Comparison of ENCODE assay signal across 8 mouse cellular contexts in the genomic region with DNA sequence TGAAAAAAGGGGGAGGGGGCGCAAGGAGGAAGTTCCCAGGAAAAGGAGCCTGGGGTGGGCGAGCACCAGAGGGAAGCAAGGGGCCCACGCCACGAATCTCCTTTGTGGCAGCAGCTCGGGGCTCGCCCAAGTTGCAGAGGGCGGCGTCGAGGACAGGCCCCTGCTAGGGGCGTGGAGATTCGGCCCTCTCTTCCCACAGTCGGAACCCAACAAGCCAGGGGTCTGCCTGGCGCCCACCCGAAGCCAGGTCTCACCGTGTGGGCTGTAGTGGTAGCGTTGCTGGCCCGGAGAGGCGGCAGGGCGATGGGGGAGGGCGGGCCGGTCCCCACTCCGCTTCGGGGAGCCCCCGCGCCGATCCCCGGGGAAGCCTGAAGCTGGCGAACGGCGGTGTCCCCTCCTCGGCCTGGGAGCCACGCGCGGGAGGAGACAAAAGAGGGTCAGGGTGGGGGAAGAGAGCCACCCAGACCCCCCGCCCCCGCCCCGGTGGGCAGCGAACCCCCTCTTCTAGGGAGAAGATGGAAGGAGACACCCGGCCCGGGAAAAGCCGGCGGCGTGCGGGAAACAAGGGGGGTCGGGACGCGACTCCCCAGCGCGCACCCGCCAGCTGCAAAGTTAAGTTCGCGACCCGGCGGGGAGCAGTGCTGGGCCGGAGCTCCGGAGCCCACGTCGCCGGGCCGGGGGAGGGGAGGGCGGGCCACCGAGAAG. TPM values are rescaled to one million over a fixed set of nuclear protein-coding genes. Genes with fewer than 3 reads are reported as not detected.
DNase-seq lines count a peak whose midpoint lies in the region; ATAC-seq and TF ChIP-seq lines count a peak whose summit lies in the region.

No protein-coding gene starts in this region.

- H3K4me2 ChIP-seq in heart, embryonic 12.5 days, result peak overlapping the region; percentile 94
- H3K4me2 ChIP-seq in kidney, postnatal 0 days (ENCODE audit: low read length), result peak overlapping the region; percentile 86

- H3K4me3 ChIP-seq in heart, embryonic 12.5 days, result peak overlapping the region; percentile 92
- H3K4me3 ChIP-seq in kidney, postnatal 0 days (replicated peaks; ENCODE audit: low read depth, low read length), result peak overlapping the region; percentile 86

- peak; percentile 11 to 49 for DNase-seq in urinary bladder, adult 18-20 months (ENCODE audit: low spot score in 2 of 2)
- DNase-seq in urinary bladder, postnatal 10 days (ENCODE audit: low spot score), result no peak
- DNase-seq in embryo, embryonic 11.5 days (ENCODE audit: low read depth, low spot score), result peak; percentile 31
- DNase-seq in kidney, postnatal 0 days (ENCODE audit: low spot score), result peak; percentile 68
- peak; percentile 62 to 74 for DNase-seq in lung, postnatal 4 days
- DNase-seq in retina, postnatal 7 days (ENCODE audit: low read depth, low spot score), result peak; percentile 29

- TF ChIP-seq CTCF in kidney, postnatal 0 days (IDR thresholded peaks at IDR 0.05; ENCODE audit: low read depth), result no peak

- no peaks in the 10 kb centered on the region for H3K27me3 ChIP-seq in heart, embryonic 12.5 days (replicated peaks)
- H3K27me3 ChIP-seq in kidney, postnatal 0 days (ENCODE audit: insufficient read depth, low read length), result no peaks in the 10 kb centered on the region

- H3K9ac ChIP-seq in heart, embryonic 12.5 days, result peak overlapping the region; percentile 98
- peak overlapping the region; percentile 99 for H3K9ac ChIP-seq in kidney, postnatal 0 days (ENCODE audit: low read depth, low read length)

- H3K27ac ChIP-seq in heart, embryonic 12.5 days (ENCODE audit: poor library complexity, severe bottlenecking), result peak overlapping the region; percentile 96
- peak overlapping the region; percentile 98 for H3K27ac ChIP-seq in kidney, postnatal 0 days

- ATAC-seq in heart, embryonic 12.5 days (ENCODE audit: insufficient number of reproducible peaks, low FRiP score), result peak; percentile 43
- peak; percentile 15; the same call in 1 of the 2 replicates for ATAC-seq in kidney, postnatal 0 days (replicated peaks; ENCODE audit: low FRiP score, low read depth)
- no peak for ATAC-seq in inflammation-experienced regulatory T-cells, adult 6 months

- H3K36me3 ChIP-seq in heart, embryonic 12.5 days, result peaks cover 22% of the 10 kb centered on the region
- peaks cover 7% of the 10 kb centered on the region; the same call in 1 of the 2 replicates for H3K36me3 ChIP-seq in kidney, postnatal 0 days (ENCODE audit: insufficient read depth, low read length)

- under 1% methylated on average over 48 of the region's 62 CpGs for WGBS in heart, embryonic 12.5 days
- WGBS in kidney, postnatal 0 days, result under 1% methylated on average over 52 of the region's 62 CpGs

- H3K9me3 ChIP-seq in heart, embryonic 12.5 days (replicated peaks), result 0 out of 2 replicates have a peak, but pooled peaks cover 3% of the 10 kb centered on the region
- H3K9me3 ChIP-seq in kidney, postnatal 0 days (replicated peaks; ENCODE audit: low read length), result no peaks in the 10 kb centered on the region

- peaks cover 41% of the 10 kb centered on the region for H3K4me1 ChIP-seq in heart, embryonic 12.5 days (replicated peaks)
- H3K4me1 ChIP-seq in kidney, postnatal 0 days (replicated peaks; ENCODE audit: insufficient read depth, low read length), result peaks cover 12% of the 10 kb centered on the region

RNA-seq across cellular contexts. Expression of gene Dyrk2, which starts 2.0 kb away (rescaled TPM):
- polyA plus RNA-seq in heart, embryonic 12.5 days (2016; fragmentation: Nextera tagmentation; extraction: Ambion mirVana), result 13.3 and 14.6 TPM in 2 replicates
- polyA plus RNA-seq in kidney, postnatal 0 days (2015; fragmentation: Nextera tagmentation; extraction: Ambion mirVana), result 8.5 TPM in 2 replicates
- 10 to 100 TPM in 2 of 3 experiments, 1 to 10 TPM in 1; 9.3 to 14.1 (median 12.9) TPM for polyA plus RNA-seq in inflammation-experienced regulatory T-cells, adult 6 months (2017; shearing (Covaris generic))
